Mouse (Mus musculus) spleen, adult 2 months (tissue): Measurements from ENCODE around the gene Tsen15.

ENCODE experiments used
- CTCF ChIP-seq: fragments of 200-500 bp; IDR thresholded peaks from 2 replicates; pipeline ENCODE4 v1.5.1; 2011; ENCODE audit warnings: mild to moderate bottlenecking, inconsistent platforms; ENCODE audit not compliant: insufficient read depth, insufficient read length, insufficient replicate concordance; ENCODE audit errors: extremely low read depth
- POLR2A ChIP-seq: fragments of 200-500 bp; IDR thresholded peaks from 2 replicates; pipeline ENCODE4 v1.6.1; 2011; ENCODE audit warnings: low read depth, low read length, inconsistent platforms

DNA sequence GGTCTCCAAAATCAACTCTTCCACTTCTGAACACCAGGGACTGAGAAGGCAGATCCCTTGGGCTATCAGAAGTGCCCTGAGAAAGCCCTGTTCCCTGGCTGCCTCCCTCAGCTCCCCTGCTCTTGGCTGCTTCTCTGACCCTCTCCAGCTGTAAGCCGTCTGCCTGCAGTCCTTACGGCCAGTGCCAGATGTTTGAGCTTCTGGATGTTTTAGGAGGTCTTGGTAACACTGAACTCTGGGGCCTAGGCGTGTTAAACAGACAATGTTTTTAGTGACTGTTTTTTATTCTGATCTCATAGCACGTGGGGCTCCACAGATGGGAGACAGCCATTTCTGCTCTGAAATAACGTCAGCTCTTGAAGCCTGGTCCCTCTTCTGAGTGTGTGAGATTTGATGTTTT is 31.1 kb upstream of the Tsen15 start:
- no peak for TF ChIP-seq POLR2A
- no peak for TF ChIP-seq CTCF
